Mouse (Mus musculus) Muller cell, postnatal 12 days (primary cell): ENCODE measurements around the gene Fam171a2.
A peak's percentile ranks its signal among the peaks of the same experiment; 100 is the strongest.
"Not testable (repeated sequence)": the region's sequence is repeated elsewhere in the genome, so short reads cannot be mapped to it uniquely, and the experiment has no call there.

ENCODE experiments used
- DNase-seq: peaks from one replicate; pipeline ENCODE4 v3.0.0-alpha.2; 2015; ENCODE audit errors: inconsistent ontology term

The Fam171a2 gene

DNA sequence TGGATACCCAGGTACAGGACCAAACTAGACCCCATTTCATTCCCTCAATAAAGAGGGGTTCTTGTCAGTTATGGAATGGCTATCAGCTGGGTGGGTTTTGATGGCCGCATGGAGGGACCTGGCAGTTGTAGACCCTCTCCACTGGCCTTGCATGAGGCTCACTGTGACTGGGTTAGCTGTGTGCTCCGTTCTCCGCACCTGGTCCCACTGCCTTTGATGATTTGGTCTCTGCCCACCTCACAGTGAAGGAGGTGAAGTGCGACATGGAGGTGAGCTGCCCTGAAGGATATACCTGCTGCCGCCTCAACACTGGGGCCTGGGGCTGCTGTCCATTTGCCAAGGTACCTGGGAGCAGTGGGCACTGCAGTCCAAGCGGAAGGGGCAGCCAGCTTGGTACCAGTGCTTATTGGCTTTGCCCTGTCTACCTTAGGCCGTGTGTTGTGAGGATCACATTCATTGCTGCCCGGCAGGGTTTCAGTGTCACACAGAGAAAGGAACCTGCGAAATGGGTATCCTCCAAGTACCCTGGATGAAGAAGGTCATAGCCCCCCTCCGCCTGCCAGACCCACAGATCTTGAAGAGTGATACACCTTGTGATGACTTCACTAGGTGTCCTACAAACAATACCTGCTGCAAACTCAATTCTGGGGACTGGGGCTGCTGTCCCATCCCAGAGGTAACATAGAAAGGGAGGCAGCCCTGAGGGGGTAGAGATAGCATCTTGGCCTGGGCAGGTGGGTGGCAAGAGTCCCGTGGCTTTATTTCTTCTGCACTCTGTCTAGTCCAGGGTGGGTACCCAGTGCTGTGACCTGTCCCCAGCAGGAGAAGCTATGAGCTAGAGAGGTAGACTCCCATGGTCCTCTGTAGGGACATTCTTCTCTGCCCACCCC is 12.4 kb downstream of the Fam171a2 start:
- DNase-seq: no peak

DNA sequence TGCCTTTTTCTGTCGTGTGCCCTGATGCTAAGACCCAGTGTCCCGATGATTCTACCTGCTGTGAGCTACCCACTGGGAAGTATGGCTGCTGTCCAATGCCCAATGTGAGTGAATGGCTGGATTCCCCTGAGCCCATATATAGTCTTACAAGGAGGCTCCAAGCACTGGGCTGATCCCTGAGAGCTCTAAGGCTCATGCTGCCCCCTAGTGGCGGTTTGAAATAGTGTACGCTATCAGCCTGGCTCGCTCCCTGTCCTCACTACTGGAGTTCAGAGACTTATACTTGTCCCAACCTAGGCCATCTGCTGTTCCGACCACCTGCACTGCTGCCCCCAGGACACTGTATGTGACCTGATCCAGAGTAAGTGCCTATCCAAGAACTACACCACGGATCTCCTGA is 13.1 kb downstream of the Fam171a2 start:
- DNase-seq: peak; percentile 73

DNA sequence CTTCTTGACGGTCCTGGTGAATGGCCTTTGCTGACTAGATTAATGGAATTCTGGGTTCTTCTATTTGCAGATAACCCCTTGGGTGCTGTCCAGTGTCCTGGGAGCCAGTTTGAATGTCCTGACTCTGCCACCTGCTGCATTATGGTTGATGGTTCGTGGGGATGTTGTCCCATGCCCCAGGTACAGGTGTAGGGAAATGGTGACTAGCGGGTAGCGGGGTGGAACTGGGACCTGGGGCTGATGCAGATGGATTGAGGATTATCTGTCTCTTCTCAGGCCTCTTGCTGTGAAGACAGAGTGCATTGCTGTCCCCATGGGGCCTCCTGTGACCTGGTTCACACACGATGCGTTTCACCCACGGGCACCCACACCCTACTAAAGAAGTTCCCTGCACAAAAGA is 13.6 kb downstream of the Fam171a2 start:
- DNase-seq: no peak

DNA sequence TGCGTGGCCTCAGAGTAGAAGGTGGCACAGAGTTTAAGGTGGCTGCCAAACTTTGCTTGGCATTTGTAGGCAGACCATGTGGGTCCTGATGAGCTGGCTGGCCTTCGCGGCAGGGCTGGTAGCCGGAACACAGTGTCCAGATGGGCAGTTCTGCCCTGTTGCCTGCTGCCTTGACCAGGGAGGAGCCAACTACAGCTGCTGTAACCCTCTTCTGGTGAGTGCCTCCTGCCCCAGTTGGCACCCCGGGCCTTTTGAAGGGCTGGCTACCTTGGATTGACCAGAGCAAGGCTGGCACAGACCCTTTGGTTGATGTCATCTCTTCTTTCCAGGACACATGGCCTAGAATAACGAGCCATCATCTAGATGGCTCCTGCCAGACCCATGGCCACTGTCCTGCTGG is 14.6 kb downstream of the Fam171a2 start:
- DNase-seq: no peak

DNA sequence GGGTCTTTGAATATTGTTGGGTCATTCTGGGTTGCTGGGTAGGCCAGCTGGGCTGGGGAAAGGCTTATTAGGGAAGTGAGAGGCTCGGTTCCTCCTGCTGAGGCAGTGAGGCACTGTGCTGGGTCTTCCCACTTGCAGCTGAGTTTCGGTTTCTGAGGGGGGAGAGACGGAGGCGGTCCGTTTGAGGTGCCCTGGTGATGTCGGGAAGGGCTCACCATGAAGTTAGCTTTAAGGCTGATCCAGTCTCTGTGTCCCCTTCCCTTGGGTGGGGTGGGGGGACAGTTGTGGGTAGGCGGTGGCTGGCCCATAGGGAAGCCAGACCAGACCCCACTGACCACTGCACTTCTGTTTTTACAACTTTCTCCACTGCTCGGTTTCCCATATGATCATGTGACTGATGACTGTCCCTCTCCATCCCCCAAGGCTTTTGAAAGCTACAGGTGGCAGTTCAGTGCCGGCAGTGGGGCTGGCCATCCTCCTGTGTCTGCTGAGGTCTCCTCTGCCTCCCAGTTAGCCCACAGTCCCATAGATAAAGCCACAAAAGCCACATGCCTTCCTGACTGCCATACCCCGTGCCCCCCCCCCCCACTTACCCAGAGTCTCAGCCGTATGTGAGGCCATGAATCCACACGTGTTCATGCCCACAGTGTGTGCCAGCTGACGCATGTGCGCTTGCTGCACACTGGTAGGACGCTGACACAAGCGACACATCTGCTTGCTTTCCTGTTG is 15.2 kb downstream of the Fam171a2 start:
- no peak for DNase-seq

DNA sequence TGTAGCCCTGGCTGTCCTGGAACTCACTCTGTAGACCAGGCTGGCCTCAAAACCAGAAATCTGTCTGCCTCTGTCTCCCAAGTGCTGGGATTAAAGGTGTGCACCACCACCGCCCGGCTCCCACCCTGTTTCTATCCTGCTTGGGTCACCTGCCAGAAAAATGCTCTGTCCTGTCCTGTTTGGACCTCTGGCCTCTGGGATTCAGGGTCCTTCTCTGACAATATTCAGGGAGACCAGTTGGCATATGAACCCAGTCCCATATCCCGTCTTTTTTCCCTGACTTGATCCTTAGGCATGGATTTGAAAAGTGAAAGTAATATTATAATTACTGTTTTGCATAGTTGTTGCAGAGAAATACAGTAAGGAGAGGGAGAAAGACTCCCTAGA is 15.8 kb downstream of the Fam171a2 start:
- DNase-seq: no peak

DNA sequence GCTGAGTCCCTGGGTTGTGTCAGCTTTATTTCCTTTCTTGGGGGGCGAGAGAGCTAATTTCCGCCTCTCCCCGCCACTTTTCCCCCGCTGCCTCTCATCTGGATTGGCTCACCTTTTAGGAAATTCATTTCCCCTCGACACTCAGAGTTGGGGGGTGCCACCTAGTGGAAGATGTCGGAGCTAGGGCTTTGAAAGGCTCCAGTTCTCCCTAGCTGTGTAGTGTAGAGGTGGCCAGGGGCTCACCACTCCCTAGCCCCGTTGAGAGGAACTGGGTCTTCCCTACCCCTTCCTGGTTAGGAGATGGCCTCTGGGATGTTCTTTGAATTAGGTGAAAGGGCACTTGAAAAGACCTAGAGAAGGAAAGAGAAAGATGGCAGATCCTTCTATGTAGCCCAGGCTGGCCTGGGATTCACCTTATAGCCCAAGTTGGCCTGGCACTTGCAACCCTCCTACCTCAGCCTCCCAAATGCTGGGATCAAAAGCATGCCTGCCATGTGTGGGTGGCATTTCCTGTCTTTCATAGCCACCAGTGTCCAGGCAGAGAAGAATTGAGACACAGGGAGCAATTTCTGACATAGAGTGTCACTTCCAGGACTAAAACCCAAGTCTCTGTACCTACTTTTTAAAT is 16.4 kb downstream of the Fam171a2 start:
- DNase-seq: peak; percentile 83

DNA sequence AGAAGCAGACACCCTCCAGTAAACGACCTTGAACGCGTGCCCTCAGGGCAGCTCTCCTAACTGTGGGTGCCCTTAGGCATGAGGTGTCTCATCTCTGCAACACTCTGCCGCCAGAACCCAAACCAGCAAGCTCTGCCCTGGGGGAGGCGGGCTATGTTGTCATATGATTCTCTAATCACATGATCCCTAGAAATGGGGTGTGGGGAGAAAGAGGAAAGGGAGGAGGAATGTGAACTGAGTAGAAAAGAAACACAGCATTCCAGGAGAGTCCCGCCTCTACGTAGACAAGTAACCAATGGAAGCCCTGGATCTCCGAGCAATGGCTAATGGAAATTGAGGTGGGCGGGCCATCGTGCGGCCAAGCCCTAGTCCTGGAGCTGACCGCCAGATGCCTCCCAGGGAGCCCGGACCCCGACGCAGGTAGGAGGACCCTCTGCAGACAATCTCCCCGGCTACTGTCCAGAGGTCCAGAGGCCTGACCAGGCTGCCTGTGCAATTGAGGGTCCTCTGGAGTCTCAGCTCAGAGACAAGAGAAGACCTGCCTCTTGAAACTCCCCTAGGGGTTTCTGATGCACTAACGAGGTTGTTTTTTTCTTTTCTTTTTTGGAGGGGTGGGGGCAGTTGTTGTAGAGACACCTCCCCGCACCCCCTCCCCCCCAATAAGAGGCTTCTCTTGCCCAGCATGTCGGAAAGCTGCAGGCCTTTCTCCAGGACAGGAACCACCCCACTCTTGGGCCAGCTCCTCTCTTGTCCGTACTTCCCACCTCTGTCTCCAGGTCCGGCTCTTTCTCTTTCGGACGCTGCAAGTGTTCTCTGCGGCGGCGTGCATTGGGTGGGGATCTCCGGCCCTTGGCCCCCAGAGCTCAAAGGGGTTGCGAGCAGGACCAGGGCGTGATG is 17.1 kb downstream of the Fam171a2 start, which contains the start of gene Grn:
TSS of gene Grn (plus strand) at position 195 of the 897 bp plus-strand sequence.
- peak; percentile 96 for DNase-seq

DNA sequence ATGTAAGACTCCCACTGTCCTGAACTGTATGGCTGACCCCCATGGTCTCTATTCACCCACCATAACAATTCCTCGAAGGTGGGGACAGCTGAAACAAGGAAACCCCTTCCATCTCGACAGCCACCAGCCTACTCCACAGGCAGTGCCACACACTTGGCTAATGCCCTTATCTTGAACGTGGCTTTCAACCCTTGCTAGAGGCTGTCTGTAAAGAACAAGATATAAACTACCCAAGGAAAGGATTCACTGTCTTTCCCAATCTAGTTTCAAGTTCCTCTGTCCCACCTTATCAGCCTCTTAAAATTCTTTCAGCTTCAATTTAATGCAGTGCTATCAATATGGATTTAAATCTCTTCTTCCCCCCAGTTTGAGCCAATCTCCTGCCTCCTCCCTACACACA is 17.9 kb downstream of the Fam171a2 start:
- DNase-seq: no peak

DNA sequence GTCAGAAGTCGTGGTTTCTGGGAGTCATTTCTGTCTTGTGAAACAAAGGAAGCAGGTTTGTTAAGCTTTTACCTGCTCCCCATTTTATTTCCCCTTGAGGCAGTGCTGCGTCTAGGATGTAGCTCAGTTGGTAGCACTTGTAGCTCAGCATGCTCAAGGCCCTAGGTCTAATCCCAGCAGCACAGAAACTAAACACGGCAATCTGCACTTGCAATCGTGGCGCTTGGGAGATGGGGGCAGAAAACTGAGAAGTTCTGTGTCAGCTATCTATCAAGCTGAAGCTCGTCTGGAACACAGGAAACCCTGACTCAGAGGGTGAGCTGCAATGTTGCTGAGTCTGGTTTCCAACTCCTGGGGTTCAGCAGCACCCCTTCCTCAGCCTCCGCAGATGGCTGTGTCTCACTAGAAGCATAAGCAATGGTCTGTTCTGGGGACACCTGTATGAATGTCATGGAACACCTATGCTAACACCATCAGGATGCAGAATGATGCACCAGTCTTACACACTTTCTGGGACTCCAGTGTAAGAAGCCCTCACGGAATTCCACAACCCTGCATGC is 18.4 kb downstream of the Fam171a2 start:
- DNase-seq: no peak

DNA sequence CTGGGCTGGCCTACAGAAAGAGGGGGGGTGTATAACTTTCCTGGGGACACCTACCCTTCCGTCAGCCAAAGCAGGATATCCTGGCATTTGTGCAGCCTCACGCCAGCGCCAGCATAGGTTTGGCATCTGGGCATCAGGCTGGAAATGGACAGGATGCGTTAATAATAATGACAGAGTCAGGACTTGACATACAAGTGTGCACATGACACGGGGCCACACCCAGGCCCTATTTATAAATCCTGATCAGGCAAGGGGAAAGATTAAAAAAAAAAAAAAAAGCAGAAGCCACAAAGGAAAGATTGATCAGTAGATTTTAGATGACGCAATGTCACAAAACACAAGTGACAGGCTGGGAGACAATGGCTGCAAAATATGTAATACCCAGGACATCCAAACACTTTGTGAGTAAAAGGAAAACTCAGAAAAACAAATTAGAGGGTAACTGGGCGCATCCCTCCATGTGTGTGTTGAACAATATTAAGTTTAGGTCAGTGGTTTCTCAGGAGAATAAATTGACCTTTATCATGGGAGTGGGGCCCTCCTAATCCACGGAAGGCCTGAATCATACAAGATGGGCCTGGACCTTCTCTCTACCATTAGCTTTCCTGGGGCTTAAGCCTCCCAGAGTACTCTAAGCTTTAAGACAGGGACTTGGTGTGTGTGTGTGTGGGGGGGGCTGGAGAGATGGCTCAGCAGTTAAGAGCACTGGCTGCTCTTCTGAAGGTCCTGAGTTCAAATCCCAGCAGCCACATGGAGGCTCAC is 21.7 kb downstream of the Fam171a2 start:
- no peak for DNase-seq

DNA sequence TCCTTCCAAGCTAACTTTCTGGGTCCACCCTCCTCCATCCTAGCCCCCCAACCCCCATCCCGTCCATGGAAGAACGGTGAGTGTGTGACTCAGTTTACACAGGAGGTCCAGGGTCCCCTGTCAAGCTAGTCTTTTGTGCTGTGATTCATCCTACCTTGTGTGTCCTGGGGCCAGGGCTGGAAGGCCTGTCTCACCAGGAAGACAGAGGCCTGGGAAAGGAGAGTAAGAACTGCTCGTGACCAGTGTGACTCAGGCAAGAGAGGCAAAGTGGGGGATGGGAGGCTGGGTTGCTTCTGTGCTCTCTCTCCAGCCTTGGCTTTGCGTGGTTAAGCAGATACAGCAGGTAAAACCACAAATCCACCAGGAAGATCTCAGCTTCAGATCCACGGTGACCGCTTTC is 22.8 kb downstream of the Fam171a2 start:
- no peak for DNase-seq

DNA sequence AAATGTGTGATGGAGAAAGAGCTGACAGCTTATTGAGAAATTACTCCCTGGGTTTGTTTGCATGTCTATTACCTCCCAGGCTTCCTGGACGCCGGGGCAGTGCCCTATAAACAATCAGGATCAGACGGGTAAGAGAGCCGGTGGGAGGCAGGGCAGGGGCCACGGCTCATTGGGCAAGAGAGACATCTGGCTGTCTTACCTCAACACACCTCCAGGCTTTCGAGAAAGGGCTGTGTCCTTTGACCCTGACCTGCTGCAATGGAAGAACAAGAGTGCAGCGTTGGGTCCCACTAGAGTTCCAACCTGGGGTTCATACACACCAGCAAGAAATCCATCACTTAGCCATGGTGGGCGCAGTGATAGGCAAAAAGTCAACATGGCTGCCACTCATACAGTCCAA is 25.9 kb downstream of the Fam171a2 start:
- DNase-seq: no peak

DNA sequence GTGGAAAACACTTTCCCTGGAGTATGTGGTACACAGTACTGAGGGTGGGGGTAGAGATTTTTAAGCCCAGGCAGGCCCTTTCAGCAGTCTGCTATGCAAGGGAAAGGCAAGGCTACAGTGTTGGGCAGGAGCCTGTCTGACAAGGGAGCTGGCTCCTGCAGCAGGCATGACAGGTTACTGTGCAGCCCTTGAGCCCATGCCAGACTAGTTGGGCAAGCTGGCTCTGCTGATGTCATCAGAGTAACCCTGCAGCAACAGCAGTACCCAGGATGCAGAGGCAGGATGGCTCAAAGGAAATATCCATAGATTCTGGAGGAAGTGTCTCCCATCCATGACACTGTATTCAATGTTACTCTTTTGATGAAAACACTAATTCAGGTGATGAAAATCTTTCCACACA is 28.6 kb downstream of the Fam171a2 start:
- no peak for DNase-seq

DNA sequence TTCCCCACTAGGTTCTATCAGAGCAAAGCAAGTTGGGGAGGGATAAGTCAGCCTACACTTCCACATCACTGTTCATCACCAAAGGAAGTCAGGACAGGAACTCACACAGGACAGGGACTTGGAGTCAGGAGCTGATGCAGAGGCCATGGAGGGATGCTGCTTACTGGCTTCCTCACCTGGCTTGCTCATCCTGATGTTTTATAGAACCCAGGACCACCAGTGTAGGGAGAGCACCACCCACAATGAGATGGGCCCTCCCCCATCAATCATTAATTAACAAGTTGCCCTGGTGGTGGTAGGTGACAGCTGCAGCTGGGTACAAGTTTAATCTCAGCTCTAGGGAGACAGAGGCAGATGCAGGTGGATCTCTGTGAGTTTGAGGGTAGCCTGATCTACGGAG is 30.3 kb downstream of the Fam171a2 start:
- no peak for DNase-seq

DNA sequence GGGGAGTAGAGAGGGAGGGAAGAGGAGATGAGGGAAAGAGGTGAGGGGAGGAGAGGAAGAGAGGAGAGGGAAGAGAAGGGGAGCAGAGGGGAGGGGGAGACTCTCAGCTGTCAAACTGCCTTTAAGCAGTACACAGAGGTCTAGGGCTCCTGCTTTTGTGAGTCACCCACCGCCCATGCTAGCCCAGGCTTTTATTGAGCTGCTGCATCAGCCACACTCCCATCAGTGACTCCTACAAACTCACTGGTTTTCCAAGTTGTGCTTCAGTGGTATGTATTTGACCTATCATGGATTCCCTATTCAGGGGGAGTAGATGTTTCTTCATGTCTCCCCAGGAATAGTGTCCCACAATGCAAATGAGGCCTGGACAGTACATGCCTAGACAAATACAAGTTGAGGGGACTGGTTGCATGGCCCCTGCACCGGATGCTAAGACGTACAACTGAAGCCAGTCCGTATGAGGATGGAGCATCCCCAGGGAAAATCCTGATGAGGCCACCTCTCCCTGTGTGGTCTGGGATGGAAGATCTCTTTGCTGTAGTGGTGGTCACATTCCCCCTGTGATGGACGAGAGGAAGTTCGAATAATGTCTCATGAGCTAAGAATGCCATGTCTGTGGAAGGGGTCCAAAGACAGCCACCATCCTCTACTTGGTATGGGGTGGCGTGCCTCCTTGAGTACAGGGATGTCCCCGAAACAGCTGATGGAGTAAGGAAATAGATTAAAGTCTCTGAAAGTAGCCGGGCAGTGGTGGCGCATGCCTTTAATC is 32.3 kb downstream of the Fam171a2 start:
- DNase-seq: no peak

DNA sequence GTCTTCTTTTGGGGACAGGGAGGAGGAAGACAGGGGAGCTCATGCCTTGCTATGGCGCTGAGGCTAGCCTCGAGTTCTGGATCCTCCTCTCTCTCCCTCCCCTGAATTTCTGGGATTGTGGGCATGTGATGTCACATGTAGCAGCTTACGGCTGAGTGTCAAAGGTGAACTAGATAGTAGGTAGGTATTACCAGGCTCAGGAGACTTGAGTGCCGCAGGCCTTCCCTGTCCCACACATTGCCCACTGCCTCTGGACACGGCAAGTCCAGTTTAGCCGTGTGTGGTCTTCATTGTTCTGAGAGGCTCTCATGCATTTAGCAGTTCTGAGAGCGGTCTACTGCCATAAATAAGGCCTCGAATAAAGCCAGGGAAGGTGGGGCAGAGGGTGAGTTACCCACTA is 34.4 kb downstream of the Fam171a2 start:
- DNase-seq: no peak

DNA sequence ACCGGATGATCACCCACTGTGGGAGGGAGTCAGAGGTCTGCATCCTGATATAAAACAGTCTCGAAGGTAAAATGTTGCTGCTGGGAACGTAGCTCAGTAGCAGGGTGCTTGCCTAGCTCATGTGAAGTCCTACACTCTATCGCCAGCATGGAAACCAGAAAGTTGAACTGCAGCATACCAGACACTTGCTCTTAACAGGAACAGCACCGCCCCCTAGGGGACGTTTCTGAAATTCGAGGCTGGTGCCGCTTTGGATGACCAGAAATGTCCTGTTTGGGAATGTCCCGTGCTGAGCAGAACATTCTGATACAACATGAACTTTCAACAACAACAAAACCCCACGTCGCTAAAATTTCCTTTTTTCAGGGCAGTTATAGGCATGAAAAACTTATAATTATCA is 35.8 kb downstream of the Fam171a2 start:
- peak; percentile 88 for DNase-seq

DNA sequence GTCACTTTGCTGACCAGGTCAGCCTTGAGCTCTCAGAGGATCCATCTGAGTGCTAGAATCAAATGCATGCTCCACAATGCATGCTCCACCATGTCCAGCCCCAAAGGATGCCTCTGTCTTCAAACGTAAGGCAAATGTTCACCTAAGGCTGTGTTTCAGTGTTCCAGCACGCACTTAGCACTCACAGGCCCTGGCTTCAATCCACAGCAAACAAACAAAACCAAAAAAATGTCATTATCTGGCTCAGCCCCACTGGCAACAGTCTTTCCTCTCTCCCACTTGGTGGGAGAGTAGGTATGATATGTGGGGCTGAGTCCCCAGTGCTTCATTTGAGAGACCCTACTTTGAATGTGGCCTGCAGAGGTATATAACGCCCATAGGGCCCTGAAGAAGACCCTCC is 36.4 kb downstream of the Fam171a2 start:
- no peak for DNase-seq

DNA sequence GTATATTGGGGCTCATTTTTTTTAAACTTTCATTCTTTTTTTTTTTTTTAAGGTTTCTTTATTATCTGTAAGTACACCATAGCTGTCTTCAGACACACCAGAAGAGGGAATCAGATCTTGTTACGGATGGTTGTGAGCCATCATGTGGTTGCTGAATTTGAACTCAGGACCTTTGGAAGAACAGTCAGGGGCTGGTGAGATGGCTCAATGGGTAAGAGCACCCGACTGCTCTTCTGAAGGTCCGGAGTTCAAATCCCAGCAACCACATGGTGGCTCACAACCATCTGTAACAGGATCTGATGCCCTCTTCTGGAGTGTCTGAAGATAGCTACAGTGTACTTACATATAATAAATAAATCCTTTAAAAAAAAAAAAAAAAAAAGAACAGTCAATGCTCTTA is 37.1 kb downstream of the Fam171a2 start:
- not testable (repeated sequence) for DNase-seq
